Mouse (Mus musculus): ENCODE measurements around the gene Kdelr3. TPM values are rescaled to one million over a fixed set of nuclear protein-coding genes. Genes with fewer than 3 reads are reported as not detected.

Gene Kdelr3
- total and polyA plus RNA-seq, 3 experiments, result 0.33 to 7.4 (median 0.94) TPM

- H3K9ac ChIP-seq (ENCODE audit: insufficient read depth, low read depth), result no peak overlapping the region
- no peak for DNase-seq (ENCODE audit: extremely low read depth)
- no peak overlapping the region for H3K4me2 ChIP-seq (ENCODE audit: insufficient read depth, low read depth, poor library complexity, severe bottlenecking)
- H3K79me2 ChIP-seq (replicated peaks; ENCODE audit: control insufficient read depth, extremely low read depth, insufficient read depth, poor library complexity, severe bottlenecking), result 0 out of 2 replicates have a peak, but pooled peaks cover 2% of the 10 kb centered on the region
- no peak overlapping the region for H3K4me3 ChIP-seq (replicated peaks in 1 of 3; ENCODE audit: low read depth in 2 of 3, low read length in 2 of 3, poor library complexity in 1 of 3)
- TF ChIP-seq ZKSCAN1 (IDR thresholded peaks at IDR 0.05; ENCODE audit: borderline replicate concordance, low read depth, low read length) (no peak), TBP (conservative IDR thresholded peaks at IDR 0.05; ENCODE audit: low read depth, low read length) (no peak), POLR2A (IDR thresholded peaks at IDR 0.05; ENCODE audit: low read depth, low read length) (0 out of 2 replicates have a peak, but pooled peaks have one; percentile 20)
- no peaks in the 10 kb centered on the region for H3K9me3 ChIP-seq (replicated peaks; ENCODE audit: low read length)
- in situ Hi-C loops (cut with MboI; ENCODE audit: low pct_ligation_motif_present, low pct_unique_long_range_greater_than_20kb, low sequenced_read_pairs), result no loop called here
- H3K27ac ChIP-seq (ENCODE audit: insufficient read depth, low read depth), result no peak overlapping the region
- dilution Hi-C loops (cut with MboI; ENCODE audit: extremely low pct_ligation_motif_present, extremely low pct_unique_long_range_greater_than_20kb, low sequenced_read_pairs), result no loop called here
- H3K36me3 ChIP-seq (replicated peaks in 1 of 2; ENCODE audit: control insufficient read depth in 1 of 2, insufficient read depth in 1 of 2, low read length in 1 of 2), result peaks cover 81 to 99% of the 10 kb centered on the region in 2 experiments
- H3K4me1 ChIP-seq (ENCODE audit: control insufficient read depth in 1 of 2, insufficient read depth in 2 of 2), result no peaks in the 10 kb centered on the region
- no peaks in the 10 kb centered on the region for H3K27me3 ChIP-seq (replicated peaks)
Observed at GRCm38 (mm10) chr15:79533796-79534195, 17.6 kb downstream of the Kdelr3 start.

DNA sequence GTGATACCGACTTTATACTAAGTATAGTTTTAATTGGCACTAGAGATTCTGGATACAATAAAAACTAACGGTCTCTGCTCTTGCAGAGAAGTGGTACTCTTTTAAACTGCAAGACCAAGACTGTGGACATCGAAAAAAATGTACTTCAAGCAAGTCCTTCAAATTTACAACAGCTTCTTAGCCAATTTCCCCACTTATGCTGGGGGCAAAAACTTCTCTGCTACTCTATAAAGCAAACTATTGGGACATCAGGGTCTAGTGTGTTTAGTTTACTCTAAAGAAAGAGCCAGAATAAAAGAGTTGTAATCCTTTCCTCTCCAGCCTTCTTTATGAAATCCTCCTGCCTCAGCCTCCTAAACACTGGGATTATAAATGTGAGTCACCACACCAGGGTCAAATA, 27.8 kb downstream of the Kdelr3 start:
- H3K4me1 ChIP-seq (ENCODE audit: control insufficient read depth in 1 of 2, insufficient read depth in 2 of 2), result peaks cover 5 to 29% of the 10 kb centered on the region in 2 experiments; a peak in 3 of 4 replicates
- TF ChIP-seq MAZ (IDR thresholded peaks at IDR 0.05; ENCODE audit: low read depth, low read length) (no peak), CHD1 (IDR thresholded peaks at IDR 0.05; ENCODE audit: low read depth, low read length) (no peak), ELF1 (IDR thresholded peaks at IDR 0.05; ENCODE audit: low read depth, low read length) (no peak), MAFK (IDR thresholded peaks at IDR 0.05; ENCODE audit: insufficient replicate concordance, low read length) (no peak), PAX5 (IDR thresholded peaks at IDR 0.05; ENCODE audit: low read length) (no peak), NELFE (IDR thresholded peaks at IDR 0.05; ENCODE audit: low read depth, low read length) (no peak), POLR2A (IDR thresholded peaks at IDR 0.05; ENCODE audit: low read depth, low read length) (no peak), SIN3A (IDR thresholded peaks at IDR 0.05; ENCODE audit: low read length) (no peak)
- no peak overlapping the region for H3K27ac ChIP-seq (ENCODE audit: insufficient read depth, low read depth)
- no peaks in the 10 kb centered on the region for H3K27me3 ChIP-seq (replicated peaks)
- peaks cover 36 to 53% of the 10 kb centered on the region in 2 experiments for H3K36me3 ChIP-seq (replicated peaks in 1 of 2; ENCODE audit: control insufficient read depth in 1 of 2, insufficient read depth in 1 of 2, low read length in 1 of 2)
- no peak for DNase-seq (ENCODE audit: extremely low read depth)
- H3K4me2 ChIP-seq (ENCODE audit: insufficient read depth, low read depth, poor library complexity, severe bottlenecking), result peak overlapping the region; percentile 66
- peaks cover 54% of the 10 kb centered on the region for H3K79me2 ChIP-seq (replicated peaks; ENCODE audit: control insufficient read depth, extremely low read depth, insufficient read depth, poor library complexity, severe bottlenecking)
- no peaks in the 10 kb centered on the region for H3K9me3 ChIP-seq (replicated peaks; ENCODE audit: low read length)
- H3K9ac ChIP-seq (ENCODE audit: insufficient read depth, low read depth), result peak overlapping the region; percentile 97
- dilution Hi-C loops (cut with MboI; ENCODE audit: extremely low pct_ligation_motif_present, extremely low pct_unique_long_range_greater_than_20kb, low sequenced_read_pairs) (no loop called here), in situ Hi-C loops (cut with MboI; ENCODE audit: low pct_ligation_motif_present, low pct_unique_long_range_greater_than_20kb, low sequenced_read_pairs) (no loop called here)
- peak overlapping the region in 1 of 3 experiments; percentile 87 for H3K4me3 ChIP-seq (replicated peaks in 1 of 3; ENCODE audit: low read depth in 2 of 3, low read length in 2 of 3, poor library complexity in 1 of 3)

DNA sequence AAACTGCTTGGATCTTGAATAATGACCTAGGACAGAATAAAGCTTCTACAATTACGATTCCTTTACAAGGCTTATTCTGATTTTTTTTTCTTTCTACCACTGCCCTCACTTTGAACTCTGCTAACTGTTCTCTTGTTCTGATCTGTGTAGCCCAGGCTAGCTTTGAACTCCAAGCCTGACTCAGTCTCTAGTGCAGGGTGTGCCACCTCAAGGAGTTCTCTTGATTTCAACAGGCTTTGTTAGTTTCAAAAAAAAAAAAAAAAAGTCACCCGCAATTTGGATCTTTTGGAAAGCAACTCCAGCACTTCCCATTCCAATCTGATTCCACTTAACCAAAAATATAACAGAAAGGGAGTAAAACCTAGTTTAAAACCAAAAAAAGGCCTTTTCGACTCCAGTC, 29.3 kb downstream of the Kdelr3 start:
- peak overlapping the region; percentile 82 to 89 (median 87) for H3K4me3 ChIP-seq (replicated peaks in 1 of 3; ENCODE audit: low read depth in 2 of 3, low read length in 2 of 3, poor library complexity in 1 of 3)

More for the DNA sequence above, 29.3 kb downstream of the Kdelr3 start:
- peaks cover 47% of the 10 kb centered on the region for H3K79me2 ChIP-seq (replicated peaks; ENCODE audit: control insufficient read depth, extremely low read depth, insufficient read depth, poor library complexity, severe bottlenecking)
- no peaks in the 10 kb centered on the region for H3K9me3 ChIP-seq (replicated peaks; ENCODE audit: low read length)
- H3K4me2 ChIP-seq (ENCODE audit: insufficient read depth, low read depth, poor library complexity, severe bottlenecking), result no peak overlapping the region
- dilution Hi-C loops (cut with MboI; ENCODE audit: extremely low pct_ligation_motif_present, extremely low pct_unique_long_range_greater_than_20kb, low sequenced_read_pairs) (no loop called here), in situ Hi-C loops (cut with MboI; ENCODE audit: low pct_ligation_motif_present, low pct_unique_long_range_greater_than_20kb, low sequenced_read_pairs) (no loop called here)
- no peak for TF ChIP-seq MYC (IDR thresholded peaks at IDR 0.05; ENCODE audit: low read depth, low read length)
- TF ChIP-seq MXI1 (IDR thresholded peaks at IDR 0.05; ENCODE audit: low read depth, low read length), result no peak
- TF ChIP-seq MAZ (IDR thresholded peaks at IDR 0.05; ENCODE audit: low read depth, low read length), result no peak
- TF ChIP-seq RCOR1 (conservative IDR thresholded peaks at IDR 0.05; ENCODE audit: low read depth, low read length), result no peak
- peaks cover 2% of the 10 kb centered on the region for H3K27me3 ChIP-seq (replicated peaks)
- DNase-seq (ENCODE audit: extremely low read depth), result no peak
- H3K9ac ChIP-seq (ENCODE audit: insufficient read depth, low read depth), result peak overlapping the region; percentile 97
- H3K27ac ChIP-seq (ENCODE audit: insufficient read depth, low read depth), result no peak overlapping the region
- peaks cover 25 to 37% of the 10 kb centered on the region in 2 experiments for H3K36me3 ChIP-seq (replicated peaks in 1 of 2; ENCODE audit: control insufficient read depth in 1 of 2, insufficient read depth in 1 of 2, low read length in 1 of 2)
- peaks cover 5 to 29% of the 10 kb centered on the region in 2 experiments; a peak in 3 of 4 replicates for H3K4me1 ChIP-seq (ENCODE audit: control insufficient read depth in 1 of 2, insufficient read depth in 2 of 2)

All from CH12.LX (cell line).